Mouse (Mus musculus) liver, embryonic 16.5 days (tissue): ENCODE data around the gene Nme3. TPM values are rescaled to one million over a fixed set of nuclear protein-coding genes. Genes with fewer than 3 reads are reported as not detected.
A peak's percentile ranks its signal among the peaks of the same experiment; 100 is the strongest.
"Not testable (repeated sequence)": the region's sequence is repeated elsewhere in the genome, so short reads cannot be mapped to it uniquely, and the experiment has no call there.

Experiments
- ATAC-seq: fragments of 200-750 bp; cut with Nextera tagmentation; 2 replicates; pipeline ENCODE4 v1.8.0; 2017; ENCODE audit warnings: low read depth, mild to moderate bottlenecking, moderate number of reproducible peaks, moderate library complexity
- H3K27ac ChIP-seq: fragments of 300-500 bp; sonication (generic); 2 replicates; pipeline ENCODE4 v1.5.1; 2014; ENCODE audit warnings: mild to moderate bottlenecking, low read length
- H3K27me3 ChIP-seq: fragments of 300-500 bp; sonication (generic); 2 replicates; pipeline ENCODE4 v1.6.1; 2014; ENCODE audit warnings: low read depth, low read length, mixed read lengths; ENCODE audit not compliant: control insufficient read depth, insufficient read depth
- H3K36me3 ChIP-seq: fragments of 300-500 bp; sonication (generic); 2 replicates; pipeline ENCODE4 v1.6.1; 2014; ENCODE audit warnings: mild to moderate bottlenecking; ENCODE audit not compliant: control insufficient read depth, insufficient read depth
- H3K4me1 ChIP-seq: fragments of 300-500 bp; sonication (generic); 2 replicates; pipeline ENCODE4 v1.6.1; 2014; ENCODE audit warnings: low read depth, low read length, mixed read lengths; ENCODE audit not compliant: control insufficient read depth
- H3K4me2 ChIP-seq: fragments of 300-500 bp; sonication (generic); 2 replicates; pipeline ENCODE4 v1.6.1; 2014; ENCODE audit warnings: low read depth, low read length, mixed read lengths
- H3K4me3 ChIP-seq: fragments of 300-500 bp; sonication (generic); 2 replicates; pipeline ENCODE4 v1.5.1; 2014; ENCODE audit warnings: low read depth, mild to moderate bottlenecking, low read length
- H3K9ac ChIP-seq: fragments of 300-500 bp; sonication (generic); 2 replicates; pipeline ENCODE4 v1.6.1; 2014; ENCODE audit warnings: low read depth, low read length
- H3K9me3 ChIP-seq: fragments of 300-500 bp; sonication (generic); replicated peaks from 2 replicates; pipeline ENCODE4 v1.6.1; 2016; ENCODE audit warnings: low read length; ENCODE audit not compliant: control insufficient read depth
- WGBS: fragments of 180-500 bp; shearing (Covaris S2); extraction: QIAGEN DNeasy Blood & Tissue Kit; methylation state at CpG from one replicate; pipeline ENCODE4 v1.1.7; 2014; ENCODE audit not compliant: insufficient replicate concordance; 5-methylcytosine and 5-hydroxymethylcytosine counted together
- polyA plus RNA-seq: library from polyadenylated mRNA; unstranded; fragments of >200 nt; fragmentation: Nextera tagmentation; extraction: Ambion mirVana; gene quantifications from 2 replicates; pipeline ENCODE4 v1.2.1, GENCODE M21; 2015

Gene Nme3
- polyA plus RNA-seq, 1 experiment from 2014 or later, result 46.7 TPM

GRCm38 (mm10) chr17:24935666-24936065 is 39.4 kb downstream of the Nme3 start:
- Histone ChIP-seq H3K27me3 (no peaks in the 10 kb centered on the region), H3K27ac (peak overlapping the region; percentile 56), H3K9me3 (no peaks in the 10 kb centered on the region), H3K4me1 (peaks cover 30% of the 10 kb centered on the region), H3K4me3 (peak overlapping the region; percentile 78), H3K36me3 (peaks cover 2% of the 10 kb centered on the region; the same call in 1 of the 2 replicates), H3K4me2 (peak overlapping the region; percentile 95), H3K9ac (peak overlapping the region; percentile 90)
- no peak for ATAC-seq

- Histone ChIP-seq H3K9me3 (no peaks in the 10 kb centered on the region), H3K27me3 (no peaks in the 10 kb centered on the region), H3K4me2 (peak within 1 kb of the TSS; percentile 95), H3K9ac (peak within 1 kb of the TSS; percentile 90), H3K4me3 (peak within 1 kb of the TSS; percentile 78), H3K27ac (peak within 1 kb of the TSS; percentile 90), H3K36me3 (peaks cover 2% of the 10 kb centered on the region; the same call in 1 of the 2 replicates), H3K4me1 (peaks cover 30% of the 10 kb centered on the region)
- WGBS, result under 1% methylated on average over 77 of the region's 78 CpGs
- peak; percentile 99 for ATAC-seq
Observed at GRCm38 (mm10) chr17:24936259-24937237, 40.2 kb downstream of the Nme3 start, which contains the start of gene Mapk8ip3. Mapk8ip3 (minus strand) TSS chr17:24936977.

GRCm38 (mm10) chr17:24937266-24937665 is 41.0 kb downstream of the Nme3 start:
- H3K36me3 ChIP-seq, result 0 out of 2 replicates have a peak, but pooled peaks cover 2% of the 10 kb centered on the region
- H3K4me1 ChIP-seq, result peaks cover 30% of the 10 kb centered on the region
- peak overlapping the region; percentile 95 for H3K4me2 ChIP-seq
- WGBS, result 47% methylated on average over 6 of the region's 6 CpGs
- peak overlapping the region; percentile 90 for H3K27ac ChIP-seq
- H3K9me3 ChIP-seq, result no peaks in the 10 kb centered on the region
- peak overlapping the region; percentile 90 for H3K9ac ChIP-seq
- ATAC-seq, result no peak
- H3K27me3 ChIP-seq, result no peaks in the 10 kb centered on the region
- H3K4me3 ChIP-seq, result peak overlapping the region; percentile 78

- not testable (repeated sequence) for H3K27ac ChIP-seq, H3K4me2 ChIP-seq, H3K4me1 ChIP-seq, H3K27me3 ChIP-seq, H3K36me3 ChIP-seq, H3K9ac ChIP-seq, H3K9me3 ChIP-seq, H3K4me3 ChIP-seq
- ATAC-seq, result peak; percentile 62
- WGBS, result 7% methylated on average over 2 of the region's 2 CpGs
Observed at GRCm38 (mm10) chr17:24942453-24942852, 46.2 kb downstream of the Nme3 start.

- H3K27ac ChIP-seq, result no peak overlapping the region
- WGBS, result 82% methylated on average over 7 of the region's 7 CpGs
- no peaks in the 10 kb centered on the region for H3K4me1 ChIP-seq
- H3K36me3 ChIP-seq, result peaks cover 11% of the 10 kb centered on the region
- H3K27me3 ChIP-seq, result no peaks in the 10 kb centered on the region
- H3K4me3 ChIP-seq, result no peak overlapping the region
- no peak for ATAC-seq
- H3K9me3 ChIP-seq, result no peaks in the 10 kb centered on the region
- no peak overlapping the region for H3K4me2 ChIP-seq
- no peak overlapping the region for H3K9ac ChIP-seq
Observed at GRCm38 (mm10) chr17:24943036-24943435, 46.7 kb downstream of the Nme3 start.

- ATAC-seq, H3K27me3 ChIP-seq, H3K27ac ChIP-seq, H3K4me3 ChIP-seq, H3K4me2 ChIP-seq, H3K4me1 ChIP-seq, H3K9ac ChIP-seq, H3K9me3 ChIP-seq: not testable (repeated sequence)
- H3K36me3 ChIP-seq, result peaks cover 15% of the 10 kb centered on the region
- WGBS, result 67% methylated on average over 1 of the region's 1 CpGs
Observed at GRCm38 (mm10) chr17:24943589-24943988, 47.3 kb downstream of the Nme3 start.

Other genes starting within 250 kb of the Nme3 start
- 9.8 and 11.8 TPM in 2 replicates for gene Slc9a3r2, start 246.2 kb upstream of the Nme3 start, polyA plus RNA-seq
- 0.15 and 0.38 TPM in 2 replicates for gene Npw, start 238.0 kb upstream of the Nme3 start, polyA plus RNA-seq
- gene Zfp598, start 226.8 kb upstream of the Nme3 start, polyA plus RNA-seq, result 6.3 and 8.7 TPM in 2 replicates
- gene Syngr3, start 206.5 kb upstream of the Nme3 start, polyA plus RNA-seq, result 0.05 and 0.21 TPM in 2 replicates
- gene Gfer, start 200.3 kb upstream of the Nme3 start, polyA plus RNA-seq, result 23.7 and 23.9 TPM in 2 replicates
- 0.37 and 0.42 TPM in 2 replicates for gene Noxo1, start 200.3 kb upstream of the Nme3 start, polyA plus RNA-seq
- 29.3 and 29.5 TPM in 2 replicates for gene Tbl3, start 188.8 kb upstream of the Nme3 start, polyA plus RNA-seq
- gene Rnf151, start 178.4 kb upstream of the Nme3 start, polyA plus RNA-seq, result 0.07 TPM in 1 of 2 replicates, not detected in the other
- 868 and 907 TPM in 2 replicates for gene Rps2, start 178.4 kb upstream of the Nme3 start, polyA plus RNA-seq
- 168 and 174 TPM in 2 replicates for gene Ndufb10, start 172.0 kb upstream of the Nme3 start, polyA plus RNA-seq
- gene Rpl3l, start 168.7 kb upstream of the Nme3 start, polyA plus RNA-seq, result 0.34 TPM in 1 of 2 replicates, not detected in the other
- 30.0 and 33.9 TPM in 2 replicates for gene Msrb1, start 159.9 kb upstream of the Nme3 start, polyA plus RNA-seq
- 0.24 TPM in 1 of 2 replicates, not detected in the other for gene Hs3st6, start 143.5 kb upstream of the Nme3 start, polyA plus RNA-seq
- gene Meiob, start 92.2 kb upstream of the Nme3 start, polyA plus RNA-seq, result 0.30 and 0.56 TPM in 2 replicates
- gene Hagh, start 56.4 kb upstream of the Nme3 start, polyA plus RNA-seq, result 124 and 125 TPM in 2 replicates
- 46.3 and 47.3 TPM in 2 replicates for gene Fahd1, start 46.1 kb upstream of the Nme3 start, polyA plus RNA-seq
- 11.0 and 11.7 TPM in 2 replicates for gene Igfals, start 30.5 kb upstream of the Nme3 start, polyA plus RNA-seq
- 53.2 and 55.5 TPM in 2 replicates for gene Nubp2, start 10.2 kb upstream of the Nme3 start, polyA plus RNA-seq
- gene Spsb3, start 9.9 kb upstream of the Nme3 start, polyA plus RNA-seq, result 38.9 and 40.3 TPM in 2 replicates
- 12.1 and 12.2 TPM in 2 replicates for gene Eme2, start 1.4 kb upstream of the Nme3 start, polyA plus RNA-seq
- 48.9 and 50.7 TPM in 2 replicates for gene Mrps34, start 1.4 kb upstream of the Nme3 start, polyA plus RNA-seq
- 9.5 and 11.6 TPM in 2 replicates for gene Mapk8ip3, start 40.5 kb downstream of the Nme3 start, polyA plus RNA-seq
- gene Jpt2, start 64.2 kb downstream of the Nme3 start, polyA plus RNA-seq, result 52.6 and 53.6 TPM in 2 replicates
- gene Cramp1l, start 119.3 kb downstream of the Nme3 start, polyA plus RNA-seq, result 2.7 and 2.9 TPM in 2 replicates
- 145 and 146 TPM in 2 replicates for gene Ift140, start 119.6 kb downstream of the Nme3 start, polyA plus RNA-seq
- gene Tmem204, start 187.1 kb downstream of the Nme3 start, polyA plus RNA-seq, result 6.2 and 7.3 TPM in 2 replicates
- gene Telo2, start 219.5 kb downstream of the Nme3 start, polyA plus RNA-seq, result 12.2 TPM in 2 replicates
- not detected in 2 replicates for gene Ptx4, start 224.3 kb downstream of the Nme3 start, polyA plus RNA-seq
- 9.9 and 10.3 TPM in 2 replicates for gene Clcn7, start 236.9 kb downstream of the Nme3 start, polyA plus RNA-seq